Mouse (Mus musculus): ENCODE data around the gene Olfr1220.

Olfr1220 gene

DNA sequence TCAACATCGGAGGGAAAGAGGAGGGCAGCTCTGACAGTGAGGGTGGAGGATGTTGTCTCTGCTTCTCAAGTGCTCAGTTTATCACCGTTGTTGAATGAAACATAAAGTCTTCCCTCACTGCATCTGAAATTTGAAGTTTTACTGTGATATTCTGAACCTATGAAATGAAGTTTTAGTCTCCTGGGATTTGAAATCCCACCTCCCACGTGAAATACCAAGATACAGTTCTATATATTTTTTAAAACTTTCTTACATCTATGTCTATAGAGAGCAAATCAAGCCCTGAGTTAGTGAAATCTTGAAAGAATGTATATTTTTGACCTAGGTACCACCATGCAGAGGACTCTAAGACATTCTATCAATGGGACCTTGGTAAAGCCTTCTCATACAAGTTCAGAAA lies at the start of gene Olfr1220:
TSS of gene Olfr1220 (minus strand) at position 101 of the 400 bp plus-strand sequence.
- no peak for DNase-seq (ENCODE audit: extremely low read depth, low read depth)

DNA sequence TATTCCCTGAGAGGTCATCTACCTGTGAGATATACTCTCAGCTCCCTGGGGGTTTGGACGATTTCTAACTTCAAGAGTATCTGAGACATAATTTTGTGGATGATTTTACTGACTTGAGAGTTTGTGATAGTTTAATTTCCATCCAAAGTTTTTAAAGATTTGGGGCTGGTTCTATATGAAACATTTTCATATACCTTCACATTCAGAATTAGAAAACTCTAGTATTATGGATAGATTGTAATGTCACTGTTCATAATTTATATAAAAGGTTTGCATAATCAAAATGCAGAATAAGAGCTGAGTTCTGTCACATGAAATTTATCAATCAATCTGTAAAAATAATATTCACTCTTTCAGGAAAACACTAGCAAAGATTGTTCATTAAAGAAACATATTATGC lies 44.8 kb upstream of the Olfr1220 start, which contains the start of gene Olfr1223:
TSS of gene Olfr1223 (minus strand) at position 101 of the 400 bp plus-strand sequence.
- DNase-seq (ENCODE audit: extremely low read depth, low read depth), result no peak

- DNase-seq (ENCODE audit: extremely low read depth, low read depth), result no peak
Observed at GRCm38 (mm10) chr2:89132954-89133353, 26.3 kb upstream of the Olfr1220 start, which contains the start of gene Olfr1222. TSS of gene Olfr1222 (minus strand) at chr2:89133054.

DNA sequence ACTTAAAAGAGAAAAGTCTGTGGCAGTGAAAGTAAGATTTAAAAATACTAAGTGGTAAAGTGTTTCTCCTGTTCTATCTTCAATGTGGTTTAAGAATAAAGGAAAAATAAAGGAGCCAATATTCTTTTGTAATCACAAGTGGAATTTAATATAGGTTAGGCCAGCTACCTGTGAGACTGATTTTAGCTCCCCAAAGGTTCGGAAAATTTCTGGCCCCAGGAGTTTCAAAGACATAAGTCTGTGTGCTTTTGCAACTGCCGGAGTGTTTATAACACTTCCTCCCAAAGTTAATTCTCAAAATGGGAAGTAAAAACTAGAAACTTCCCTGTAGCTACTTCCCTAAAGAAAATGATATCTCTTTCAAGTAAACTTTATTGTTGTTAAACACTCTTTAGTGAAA lies 10.5 kb upstream of the Olfr1220 start, which contains the start of gene Olfr1221:
TSS of gene Olfr1221 (minus strand) at position 101 of the 400 bp plus-strand sequence.
- DNase-seq (ENCODE audit: extremely low read depth, low read depth), result peak; percentile 33

DNA sequence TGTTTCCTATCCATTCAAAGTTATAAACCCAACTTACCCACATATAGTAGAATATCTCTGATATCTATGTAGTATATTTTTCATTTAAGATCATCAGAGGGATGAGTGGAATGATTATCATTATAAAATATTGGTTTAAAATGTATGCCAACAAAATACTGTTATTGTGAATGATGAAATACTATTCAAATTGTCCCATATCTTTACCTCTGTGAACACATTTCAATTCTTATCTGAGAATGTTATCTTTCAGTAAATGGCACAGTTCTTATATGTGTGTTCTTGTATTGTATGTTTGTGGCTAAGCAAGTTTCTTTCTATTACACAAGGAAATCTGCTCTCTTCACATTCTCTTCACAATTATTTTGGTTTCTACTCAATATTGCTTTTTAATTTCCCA lies 984 bp downstream of the Olfr1220 start:
- DNase-seq (ENCODE audit: extremely low read depth, low read depth), result no peak

DNA sequence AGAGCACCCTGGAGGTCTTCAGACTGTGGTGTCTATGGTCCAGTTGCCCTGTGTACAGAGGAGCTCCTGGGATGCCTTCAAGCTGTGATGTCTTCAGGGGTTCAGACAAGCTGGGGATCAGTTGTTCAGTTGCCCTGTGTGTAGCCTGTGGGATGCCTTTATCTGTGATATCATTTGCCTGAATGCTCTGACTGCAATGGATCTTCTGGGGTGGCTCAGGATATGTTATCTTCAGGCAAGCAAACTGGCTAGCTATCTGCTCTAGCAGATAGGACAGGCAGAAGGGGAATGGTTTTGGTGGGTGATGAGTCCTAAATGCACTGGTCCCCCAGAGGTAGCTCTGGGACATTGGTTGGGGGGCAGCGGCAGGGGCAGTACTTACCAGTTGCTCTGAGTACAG lies 12.8 kb downstream of the Olfr1220 start:
- DNase-seq (ENCODE audit: extremely low read depth, low read depth), result no peak

GRCm38 (mm10) chr2:89083413-89083812 lies 23.2 kb downstream of the Olfr1220 start, which contains the start of gene Olfr1219:
TSS of gene Olfr1219 (minus strand) at chr2:89083513.
- DNase-seq (ENCODE audit: extremely low read depth, low read depth), result no peak

GRCm38 (mm10) chr2:89081487-89081886 lies 25.1 kb downstream of the Olfr1220 start:
- DNase-seq (ENCODE audit: extremely low read depth, low read depth), result no peak

- DNase-seq (ENCODE audit: extremely low read depth, low read depth), result no peak
Observed at GRCm38 (mm10) chr2:89061087-89061486, 45.5 kb downstream of the Olfr1220 start, which contains the start of gene Olfr1218. TSS of gene Olfr1218 (minus strand) at chr2:89061187.

Data from MEL-GATA-1-ER (cell line).